Mouse (Mus musculus): ENCODE data around the gene Gm8374.
A peak's percentile ranks its signal among the peaks of the same experiment; 100 is the strongest.
"Not testable (repeated sequence)": the region's sequence is repeated elsewhere in the genome, so short reads cannot be mapped to it uniquely, and the experiment has no call there.

Gene Gm8374

GRCm38 (mm10) chr14:7365034-7365433 lies at the start of gene Gm8374:
TSS of gene Gm8374 (minus strand) at chr14:7365134.
- DNase-seq (ENCODE audit: low spot score) = not testable (repeated sequence)

GRCm38 (mm10) chr14:7332295-7332694 lies 32.6 kb downstream of the Gm8374 start, which contains the start of gene Gm5797:
TSS of gene Gm5797 (minus strand) at chr14:7332395.
- not testable (repeated sequence) for DNase-seq (ENCODE audit: low spot score)

DNA sequence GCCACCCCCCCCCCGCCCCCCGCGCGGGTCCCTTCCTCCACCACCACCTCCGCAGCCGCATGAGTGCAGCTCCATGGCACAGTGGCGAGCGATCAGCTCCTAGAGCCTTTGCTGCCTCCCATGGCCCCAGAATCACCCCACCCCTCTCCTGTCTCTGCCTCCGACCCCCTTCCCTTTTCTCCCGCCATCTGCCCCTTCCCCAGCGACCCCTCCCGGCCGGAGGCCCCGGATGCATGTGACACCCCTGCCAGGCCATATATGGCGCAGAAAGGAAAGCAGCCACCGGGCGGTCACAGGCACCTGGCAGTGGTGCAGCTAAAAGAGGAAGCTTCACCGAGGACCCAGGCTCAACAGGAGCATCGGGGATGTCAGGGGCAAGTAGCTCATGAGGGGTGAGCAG lies 49.8 kb downstream of the Gm8374 start:
- DNase-seq (ENCODE audit: low spot score) = peak; percentile 56

DNA sequence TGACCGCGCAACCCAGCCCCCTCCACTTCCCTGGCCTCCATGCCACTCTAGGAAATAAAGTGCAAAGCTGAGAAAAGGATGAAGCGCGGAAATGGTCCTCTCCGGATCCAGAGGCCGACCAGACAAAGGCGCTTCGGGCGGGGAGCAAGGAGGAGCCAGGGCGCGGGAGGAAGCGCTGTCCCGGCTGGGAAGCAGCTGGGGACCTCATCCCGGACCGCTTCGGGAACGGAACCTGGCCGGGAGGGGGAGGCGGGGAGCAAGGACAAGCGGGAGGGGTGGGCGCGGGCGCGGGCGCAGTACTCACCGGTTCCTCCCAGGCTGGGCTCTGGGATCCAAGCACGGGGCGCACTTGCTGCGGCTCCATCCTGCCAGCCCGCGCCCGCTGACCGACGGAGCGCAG lies 50.3 kb downstream of the Gm8374 start, which contains the start of gene Gm3739:
TSS of gene Gm3739 (minus strand) at position 389 of the 400 bp plus-strand sequence.
- DNase-seq (ENCODE audit: low spot score) = not testable (repeated sequence)
